Mouse (Mus musculus) liver, embryonic 14.5 days (tissue): ENCODE data around the gene Tm6sf1.

ENCODE experiments used
- CTCF ChIP-seq: IDR thresholded peaks from 2 replicates; pipeline ENCODE4 v1.5.1; 2016; ENCODE audit warnings: antibody characterized with exemption, low read depth, control low read depth
- EP300 ChIP-seq: IDR thresholded peaks from 2 replicates; pipeline ENCODE4 v1.6.1; 2016; ENCODE audit warnings: antibody characterized with exemption, low read depth

GRCm38 (mm10) chr7:81880797-81881196, 22.0 kb downstream of the Tm6sf1 start:
- no peak for TF ChIP-seq EP300
- TF ChIP-seq CTCF: no peak
